Comparison of ENCODE assay signal across 15 mouse cellular contexts in genomic region chr15:89288227-89288767, GRCm38 (mm10). TPM values are rescaled to one million over a fixed set of nuclear protein-coding genes. Genes with fewer than 3 reads are reported as not detected.
A peak's percentile ranks its signal among the peaks of the same experiment; 100 is the strongest.
DNase-seq lines count a peak whose midpoint lies in the region; ATAC-seq lines count a peak whose summit lies in the region.
"Had no signal": no experiment of that assay in that cellular context is flagged by ENCODE, and none has a peak within 500 bp of the region (broad histone marks: within the 10 kb centered on the region; RNA-seq: fewer than 3 reads in every experiment).

No protein-coding gene starts in this region.

- ATAC-seq in embryonic facial prominence, embryonic 11.5 days (replicated peaks; ENCODE audit: insufficient number of reproducible peaks, low FRiP score, low TSS enrichment, low read depth): peak; percentile 33; the same call in 1 of the 2 replicates
- peak; percentile 47; the same call in 1 of the 2 replicates for ATAC-seq in hindbrain, embryonic 11.5 days (ENCODE audit: low FRiP score)
- ATAC-seq in midbrain, embryonic 11.5 days (ENCODE audit: low FRiP score): peak; percentile 54
- no peak; the same call in 1 of the 2 replicates for ATAC-seq in midbrain, embryonic 15.5 days (replicated peaks)
- ATAC-seq in limb, embryonic 15.5 days (ENCODE audit: insufficient number of reproducible peaks, low FRiP score, low TSS enrichment, low read depth): 0 out of 2 replicates have a peak, but pooled peaks have one; percentile 22
- ATAC-seq: intestine, embryonic 15.5 days had no signal

- no peak overlapping the region for H3K27ac ChIP-seq in embryonic facial prominence, embryonic 11.5 days (replicated peaks; ENCODE audit: low read depth, low read length)
- no peak overlapping the region for H3K27ac ChIP-seq in embryonic facial prominence, embryonic 10.5 days (replicated peaks)
- no peak overlapping the region for H3K27ac ChIP-seq in hindbrain, embryonic 11.5 days (ENCODE audit: low read depth, low read length)
- H3K27ac ChIP-seq in hindbrain, embryonic 10.5 days: no peak overlapping the region
- no peak overlapping the region for H3K27ac ChIP-seq in midbrain, embryonic 11.5 days (ENCODE audit: low read depth, low read length)
- H3K27ac ChIP-seq in midbrain, embryonic 15.5 days: no peak overlapping the region; the same call in 1 of the 2 replicates
- H3K27ac ChIP-seq in limb, embryonic 15.5 days: no peak overlapping the region
- H3K27ac ChIP-seq: heart, adult 2 months; intestine, embryonic 15.5 days; lung, embryonic 15.5 days had no signal

- no peak overlapping the region for H3K9ac ChIP-seq in embryonic facial prominence, embryonic 11.5 days (replicated peaks; ENCODE audit: low read length)
- H3K9ac ChIP-seq in hindbrain, embryonic 11.5 days (ENCODE audit: low read depth, low read length): no peak overlapping the region
- no peak overlapping the region for H3K9ac ChIP-seq in midbrain, embryonic 11.5 days (ENCODE audit: low read length)
- no peak overlapping the region for H3K9ac ChIP-seq in midbrain, embryonic 15.5 days
- H3K9ac ChIP-seq in limb, embryonic 15.5 days: no peak overlapping the region
- H3K9ac ChIP-seq: intestine, embryonic 15.5 days; lung, embryonic 15.5 days had no signal

- DNase-seq in embryonic facial prominence, embryonic 11.5 days (ENCODE audit: low spot score): no peak
- no peak for DNase-seq in embryonic facial prominence, embryonic 10.5 days (ENCODE audit: low spot score)
- no peak for DNase-seq in hindbrain, embryonic 11.5 days (ENCODE audit: low spot score)
- no peak for DNase-seq in hindbrain, embryonic 10.5 days (ENCODE audit: low spot score)
- DNase-seq in midbrain, embryonic 11.5 days (ENCODE audit: low spot score, missing footprints): no peak
- DNase-seq in frontal cortex, postnatal 36 days (ENCODE audit: low spot score in 2 of 2): no peak
- DNase-seq: adrenal gland, adult 2 months; heart, adult 2 months; thymus, postnatal 36 days had no signal

- WGBS in embryonic facial prominence, embryonic 11.5 days: 90% methylated on average over 23 of the region's 23 CpGs
- 92% methylated on average over 23 of the region's 23 CpGs for WGBS in embryonic facial prominence, embryonic 10.5 days
- 89% methylated on average over 23 of the region's 23 CpGs for WGBS in hindbrain, embryonic 11.5 days
- 94% methylated on average over 23 of the region's 23 CpGs for WGBS in hindbrain, embryonic 10.5 days
- 92% methylated on average over 23 of the region's 23 CpGs for WGBS in midbrain, embryonic 11.5 days
- WGBS in midbrain, embryonic 15.5 days: 88% methylated on average over 23 of the region's 23 CpGs
- WGBS in limb, embryonic 15.5 days: 86% methylated on average over 23 of the region's 23 CpGs

- no peak overlapping the region for H3K4me3 ChIP-seq in embryonic facial prominence, embryonic 11.5 days (ENCODE audit: low read depth, low read length)
- H3K4me3 ChIP-seq in embryonic facial prominence, embryonic 10.5 days: no peak overlapping the region
- H3K4me3 ChIP-seq in hindbrain, embryonic 11.5 days (ENCODE audit: low read depth, low read length): no peak overlapping the region
- no peak overlapping the region for H3K4me3 ChIP-seq in hindbrain, embryonic 10.5 days
- no peak overlapping the region for H3K4me3 ChIP-seq in midbrain, embryonic 11.5 days (ENCODE audit: low read depth, low read length)
- H3K4me3 ChIP-seq in midbrain, embryonic 15.5 days: no peak overlapping the region
- no peak overlapping the region for H3K4me3 ChIP-seq in limb, embryonic 15.5 days
- H3K4me3 ChIP-seq: heart, adult 2 months; intestine, embryonic 15.5 days; lung, embryonic 15.5 days had no signal

- H3K36me3 ChIP-seq in embryonic facial prominence, embryonic 11.5 days (replicated peaks; ENCODE audit: control insufficient read depth, insufficient read depth, low read depth, low read length): peaks cover 9% of the 10 kb centered on the region
- H3K36me3 ChIP-seq in embryonic facial prominence, embryonic 10.5 days (replicated peaks): peaks cover 98% of the 10 kb centered on the region
- peaks cover 14% of the 10 kb centered on the region; the same call in 1 of the 2 replicates for H3K36me3 ChIP-seq in hindbrain, embryonic 11.5 days (ENCODE audit: control insufficient read depth, insufficient read depth, low read length)
- peaks cover 98% of the 10 kb centered on the region for H3K36me3 ChIP-seq in hindbrain, embryonic 10.5 days
- H3K36me3 ChIP-seq in midbrain, embryonic 11.5 days (ENCODE audit: control insufficient read depth, insufficient read depth, low read length): peaks cover 24% of the 10 kb centered on the region
- peaks cover 62% of the 10 kb centered on the region for H3K36me3 ChIP-seq in midbrain, embryonic 15.5 days (replicated peaks)
- peaks cover 88% of the 10 kb centered on the region for H3K36me3 ChIP-seq in limb, embryonic 15.5 days

- H3K4me1 ChIP-seq in embryonic facial prominence, embryonic 11.5 days (ENCODE audit: control insufficient read depth, insufficient read depth, low read length): no peaks in the 10 kb centered on the region
- H3K4me1 ChIP-seq in embryonic facial prominence, embryonic 10.5 days: no peaks in the 10 kb centered on the region
- H3K4me1 ChIP-seq in hindbrain, embryonic 11.5 days (replicated peaks; ENCODE audit: control insufficient read depth, insufficient read depth, low read length): no peaks in the 10 kb centered on the region
- H3K4me1 ChIP-seq in hindbrain, embryonic 10.5 days (replicated peaks): no peaks in the 10 kb centered on the region
- no peaks in the 10 kb centered on the region for H3K4me1 ChIP-seq in midbrain, embryonic 11.5 days (ENCODE audit: control insufficient read depth, insufficient read depth, low read length)
- no peaks in the 10 kb centered on the region for H3K4me1 ChIP-seq in midbrain, embryonic 15.5 days
- no peaks in the 10 kb centered on the region for H3K4me1 ChIP-seq in limb, embryonic 15.5 days
- H3K4me1 ChIP-seq: intestine, embryonic 15.5 days; lung, embryonic 15.5 days had no signal

- H3K4me2 ChIP-seq in embryonic facial prominence, embryonic 11.5 days (ENCODE audit: low read depth, low read length): no peak overlapping the region
- H3K4me2 ChIP-seq in hindbrain, embryonic 11.5 days (replicated peaks; ENCODE audit: low read depth, low read length): no peak overlapping the region
- no peak overlapping the region for H3K4me2 ChIP-seq in midbrain, embryonic 11.5 days
- H3K4me2 ChIP-seq in midbrain, embryonic 15.5 days: no peak overlapping the region
- no peak overlapping the region for H3K4me2 ChIP-seq in limb, embryonic 15.5 days
- H3K4me2 ChIP-seq: intestine, embryonic 15.5 days; liver, embryonic 11.5 days; lung, embryonic 15.5 days had no signal

- no peaks in the 10 kb centered on the region for H3K27me3 ChIP-seq in embryonic facial prominence, embryonic 11.5 days (ENCODE audit: control insufficient read depth, insufficient read depth, low read length)
- no peaks in the 10 kb centered on the region for H3K27me3 ChIP-seq in embryonic facial prominence, embryonic 10.5 days (replicated peaks; ENCODE audit: low read depth, poor library complexity, severe bottlenecking)
- no peaks in the 10 kb centered on the region for H3K27me3 ChIP-seq in hindbrain, embryonic 11.5 days (ENCODE audit: control insufficient read depth, insufficient read depth, low read length)
- no peaks in the 10 kb centered on the region for H3K27me3 ChIP-seq in hindbrain, embryonic 10.5 days (ENCODE audit: insufficient read depth, poor library complexity, severe bottlenecking)
- H3K27me3 ChIP-seq in midbrain, embryonic 11.5 days (ENCODE audit: control insufficient read depth, insufficient read depth, low read length): no peaks in the 10 kb centered on the region
- H3K27me3 ChIP-seq in midbrain, embryonic 15.5 days (replicated peaks): no peaks in the 10 kb centered on the region
- no peaks in the 10 kb centered on the region for H3K27me3 ChIP-seq in limb, embryonic 15.5 days
- H3K27me3 ChIP-seq: intestine, embryonic 15.5 days; lung, embryonic 15.5 days had no signal

- H3K9me3 ChIP-seq in embryonic facial prominence, embryonic 11.5 days (replicated peaks; ENCODE audit: control insufficient read depth, low read length): no peaks in the 10 kb centered on the region
- H3K9me3 ChIP-seq in embryonic facial prominence, embryonic 10.5 days: no peaks in the 10 kb centered on the region
- no peaks in the 10 kb centered on the region for H3K9me3 ChIP-seq in hindbrain, embryonic 11.5 days (ENCODE audit: control insufficient read depth, low read length)
- no peaks in the 10 kb centered on the region for H3K9me3 ChIP-seq in hindbrain, embryonic 10.5 days
- H3K9me3 ChIP-seq in midbrain, embryonic 11.5 days (ENCODE audit: control insufficient read depth, low read length): no peaks in the 10 kb centered on the region
- H3K9me3 ChIP-seq in midbrain, embryonic 15.5 days: no peaks in the 10 kb centered on the region
- no peaks in the 10 kb centered on the region for H3K9me3 ChIP-seq in limb, embryonic 15.5 days
- H3K9me3 ChIP-seq: intestine, embryonic 15.5 days; lung, embryonic 15.5 days had no signal

RNA-seq across cellular contexts. Expression of gene Sbf1, which starts 26.8 kb away (rescaled TPM):
- 39.0 and 49.7 TPM in 2 replicates for polyA plus RNA-seq in embryonic facial prominence, embryonic 11.5 days (2014; fragmentation: Nextera tagmentation; extraction: Ambion mirVana)
- polyA plus RNA-seq in embryonic facial prominence, embryonic 10.5 days (2016; fragmentation: Nextera tagmentation; extraction: Ambion mirVana): 80.6 and 85.5 TPM in 2 replicates
- 57.4 and 66.4 TPM in 2 replicates for polyA plus RNA-seq in hindbrain, embryonic 11.5 days (2014; fragmentation: Nextera tagmentation; extraction: Ambion mirVana)
- polyA plus RNA-seq in hindbrain, embryonic 10.5 days (2016; fragmentation: Nextera tagmentation; extraction: Ambion mirVana): 92.5 and 103 TPM in 2 replicates
- 48.1 and 53.3 TPM in 2 replicates for polyA plus RNA-seq in midbrain, embryonic 11.5 days (2014; fragmentation: Nextera tagmentation; extraction: Ambion mirVana)
- 106 and 112 TPM in 2 replicates for polyA plus RNA-seq in midbrain, embryonic 15.5 days (2015; fragmentation: Nextera tagmentation; extraction: Ambion mirVana)
- polyA plus RNA-seq in limb, embryonic 15.5 days (2015; fragmentation: Nextera tagmentation; extraction: Ambion mirVana): 50.9 and 55.3 TPM in 2 replicates

RNA-seq across cellular contexts. Expression of gene Adm2, which starts 34.2 kb away (rescaled TPM):
- polyA plus RNA-seq in embryonic facial prominence, embryonic 11.5 days (2014; fragmentation: Nextera tagmentation; extraction: Ambion mirVana): 0.26 TPM in 1 of 2 replicates, not detected in the other
- 0.30 and 0.34 TPM in 2 replicates for polyA plus RNA-seq in embryonic facial prominence, embryonic 10.5 days (2016; fragmentation: Nextera tagmentation; extraction: Ambion mirVana)
- polyA plus RNA-seq in hindbrain, embryonic 11.5 days (2014; fragmentation: Nextera tagmentation; extraction: Ambion mirVana): 0.12 TPM in 1 of 2 replicates, not detected in the other
- polyA plus RNA-seq in hindbrain, embryonic 10.5 days (2016; fragmentation: Nextera tagmentation; extraction: Ambion mirVana): 0.25 and 0.27 TPM in 2 replicates
- polyA plus RNA-seq in midbrain, embryonic 11.5 days (2014; fragmentation: Nextera tagmentation; extraction: Ambion mirVana): 0.12 TPM in 1 of 2 replicates, not detected in the other
- not detected in 2 replicates for polyA plus RNA-seq in midbrain, embryonic 15.5 days (2015; fragmentation: Nextera tagmentation; extraction: Ambion mirVana)
- 1.6 and 1.9 TPM in 2 replicates for polyA plus RNA-seq in limb, embryonic 15.5 days (2015; fragmentation: Nextera tagmentation; extraction: Ambion mirVana)
- polyA plus RNA-seq: heart, adult 2 months had no signal

RNA-seq across cellular contexts. Expression of gene Miox, which starts 45.9 kb away (rescaled TPM):
- polyA plus RNA-seq in embryonic facial prominence, embryonic 11.5 days (2014; fragmentation: Nextera tagmentation; extraction: Ambion mirVana): not detected in 2 replicates
- polyA plus RNA-seq in embryonic facial prominence, embryonic 10.5 days (2016; fragmentation: Nextera tagmentation; extraction: Ambion mirVana): not detected in 2 replicates
- polyA plus RNA-seq in hindbrain, embryonic 11.5 days (2014; fragmentation: Nextera tagmentation; extraction: Ambion mirVana): not detected in 2 replicates
- polyA plus RNA-seq in hindbrain, embryonic 10.5 days (2016; fragmentation: Nextera tagmentation; extraction: Ambion mirVana): not detected in 2 replicates
- not detected in 2 replicates for polyA plus RNA-seq in midbrain, embryonic 11.5 days (2014; fragmentation: Nextera tagmentation; extraction: Ambion mirVana)
- polyA plus RNA-seq in midbrain, embryonic 15.5 days (2015; fragmentation: Nextera tagmentation; extraction: Ambion mirVana): not detected in 2 replicates
- polyA plus RNA-seq in limb, embryonic 15.5 days (2015; fragmentation: Nextera tagmentation; extraction: Ambion mirVana): not detected in 2 replicates
- polyA plus RNA-seq: embryonic facial prominence, embryonic 14.5 days; heart, adult 2 months; lung, embryonic 15.5 days had no signal
